Mouse (Mus musculus) kidney, postnatal 0 days (tissue): ENCODE data around the gene Cyp2d11. TPM values are rescaled to one million over a fixed set of nuclear protein-coding genes. Genes with fewer than 3 reads are reported as not detected.

ENCODE experiments used
- ATAC-seq: fragments of 200-750 bp; cut with Nextera tagmentation; replicated peaks from 2 replicates; pipeline ENCODE4 v1.8.0; 2017; ENCODE audit warnings: low read depth, moderate number of reproducible peaks, moderate TSS enrichment, moderate library complexity; ENCODE audit not compliant: low FRiP score
- DNase-seq: peaks from one replicate; pipeline ENCODE4 v3.0.0-alpha.2; 2016; ENCODE audit warnings: low spot score
- H3K27ac ChIP-seq: fragments of 300-500 bp; sonication (generic); 2 replicates; pipeline ENCODE4 v1.5.1; 2014; ENCODE audit warnings: mild to moderate bottlenecking
- H3K27me3 ChIP-seq: fragments of 300-500 bp; sonication (generic); 2 replicates; pipeline ENCODE4 v1.6.1; 2014; ENCODE audit warnings: low read length, mixed read lengths; ENCODE audit not compliant: insufficient read depth
- H3K36me3 ChIP-seq: fragments of 300-500 bp; sonication (generic); 2 replicates; pipeline ENCODE4 v1.6.1; 2014; ENCODE audit warnings: low read length, mixed read lengths; ENCODE audit not compliant: insufficient read depth
- H3K4me1 ChIP-seq: fragments of 300-500 bp; sonication (generic); replicated peaks from 2 replicates; pipeline ENCODE4 v1.6.1; 2014; ENCODE audit warnings: antibody characterized with exemption, low read length, mixed read lengths; ENCODE audit not compliant: insufficient read depth
- H3K4me2 ChIP-seq: fragments of 300-500 bp; sonication (generic); 2 replicates; pipeline ENCODE4 v1.6.1; 2014; ENCODE audit warnings: mild to moderate bottlenecking, low read length, moderate library complexity, mixed read lengths
- H3K4me3 ChIP-seq: fragments of 300-500 bp; sonication (generic); replicated peaks from 2 replicates; pipeline ENCODE4 v1.5.1; 2014; ENCODE audit warnings: low read depth, low read length
- H3K9ac ChIP-seq: fragments of 300-500 bp; sonication (generic); 2 replicates; pipeline ENCODE4 v1.6.1; 2014; ENCODE audit warnings: low read depth, low read length
- H3K9me3 ChIP-seq: fragments of 300-500 bp; sonication (generic); replicated peaks from 2 replicates; pipeline ENCODE4 v1.6.1; 2016; ENCODE audit warnings: low read length, inconsistent platforms, mixed read lengths
- CTCF ChIP-seq: IDR thresholded peaks from 2 replicates; pipeline ENCODE4 v1.5.1; 2016; ENCODE audit warnings: antibody characterized with exemption, low read depth, mild to moderate bottlenecking, moderate library complexity
- WGBS: fragments of 180-500 bp; shearing (Covaris S2); extraction: QIAGEN DNeasy Blood & Tissue Kit; methylation state at CpG from one replicate; pipeline ENCODE4 v1.1.7; 2014; 5-methylcytosine and 5-hydroxymethylcytosine counted together
- polyA plus RNA-seq: library from polyadenylated mRNA; unstranded; fragments of >200 nt; fragmentation: Nextera tagmentation; extraction: Ambion mirVana; gene quantifications from 2 replicates; pipeline ENCODE4 v1.2.1, GENCODE M21; 2015

Gene Cyp2d11
- polyA plus RNA-seq, 1 experiment from 2014 or later = not detected

GRCm38 (mm10) chr15:82358431-82359260, 35.2 kb downstream of the Cyp2d11 start:
- H3K4me2 ChIP-seq = peak overlapping the region; percentile 28

GRCm38 (mm10) chr15:82354126-82354945, 39.5 kb downstream of the Cyp2d11 start, which contains the start of gene Ndufa6:
TSS of gene Ndufa6 (minus strand) at chr15:82354322.
- Histone ChIP-seq H3K4me3 (peak within 1 kb of the TSS; percentile 97), H3K4me2 (peak within 1 kb of the TSS; percentile 85), H3K36me3 (peaks cover 18% of the 10 kb centered on the region), H3K9me3 (no peaks in the 10 kb centered on the region), H3K27ac (peak within 1 kb of the TSS; percentile 86), H3K27me3 (no peaks in the 10 kb centered on the region), H3K4me1 (peaks cover 17% of the 10 kb centered on the region), H3K9ac (peak within 1 kb of the TSS; percentile 98)
- WGBS = 2% methylated on average over 57 of the region's 57 CpGs
- peak; percentile 97 for ATAC-seq
- peak; percentile 99 for TF ChIP-seq CTCF
- peak; percentile 99 for DNase-seq

More at GRCm38 (mm10) chr15:82358431-82359260, 35.2 kb downstream of the Cyp2d11 start:
- ATAC-seq (no peak), DNase-seq (peak; percentile 47)
- peak overlapping the region; percentile 8; the same call in 1 of the 2 replicates for H3K9ac ChIP-seq
- H3K4me3 ChIP-seq = no peak overlapping the region
- no peaks in the 10 kb centered on the region for H3K36me3 ChIP-seq
- TF ChIP-seq CTCF = no peak
- H3K9me3 ChIP-seq = no peaks in the 10 kb centered on the region
- peak overlapping the region; percentile 79 for H3K27ac ChIP-seq
- H3K27me3 ChIP-seq = no peaks in the 10 kb centered on the region
- WGBS = 47% methylated on average over 22 of the region's 22 CpGs
- H3K4me1 ChIP-seq = peaks cover 10% of the 10 kb centered on the region

- no peak for TF ChIP-seq CTCF
- H3K9me3 ChIP-seq = no peaks in the 10 kb centered on the region
- H3K4me2 ChIP-seq = peak overlapping the region; percentile 85
- no peaks in the 10 kb centered on the region for H3K27me3 ChIP-seq
- peak overlapping the region; percentile 98 for H3K9ac ChIP-seq
- H3K36me3 ChIP-seq = peaks cover 24% of the 10 kb centered on the region
- no peak; the same call in 1 of the 2 replicates for ATAC-seq
- no peak for DNase-seq
- peaks cover 12% of the 10 kb centered on the region for H3K4me1 ChIP-seq
- H3K27ac ChIP-seq = peak overlapping the region; percentile 86
- peak overlapping the region; percentile 97 for H3K4me3 ChIP-seq
- 0% methylated on average over 23 of the region's 23 CpGs for WGBS
These were observed 40.1 kb downstream of the Cyp2d11 start for GRCm38 (mm10) chr15:82353745-82354113.

GRCm38 (mm10) chr15:82353078-82353744, 40.6 kb downstream of the Cyp2d11 start:
- Histone ChIP-seq H3K4me2 (peak overlapping the region; percentile 85), H3K36me3 (peaks cover 28% of the 10 kb centered on the region), H3K4me3 (peak overlapping the region; percentile 97), H3K9ac (peak overlapping the region; percentile 98), H3K27me3 (no peaks in the 10 kb centered on the region), H3K27ac (peak overlapping the region; percentile 86), H3K9me3 (no peaks in the 10 kb centered on the region), H3K4me1 (peaks cover 10% of the 10 kb centered on the region)
- ATAC-seq (no peak), DNase-seq (peak; percentile 31)
- 18% methylated on average over 14 of the region's 14 CpGs for WGBS
- no peak for TF ChIP-seq CTCF

- Histone ChIP-seq H3K4me1 (peaks cover 23% of the 10 kb centered on the region), H3K36me3 (peaks cover 34% of the 10 kb centered on the region), H3K4me3 (no peak overlapping the region), H3K27ac (no peak overlapping the region), H3K4me2 (no peak overlapping the region), H3K9ac (no peak overlapping the region), H3K9me3 (no peaks in the 10 kb centered on the region), H3K27me3 (no peaks in the 10 kb centered on the region)
- WGBS = 65% methylated on average over 3 of the region's 3 CpGs
- ATAC-seq (no peak), DNase-seq (no peak)
- no peak for TF ChIP-seq CTCF
These were observed 42.3 kb downstream of the Cyp2d11 start for GRCm38 (mm10) chr15:82351480-82351879.

- H3K9me3 ChIP-seq = no peaks in the 10 kb centered on the region
- no peak overlapping the region for H3K9ac ChIP-seq
- H3K27me3 ChIP-seq = no peaks in the 10 kb centered on the region
- no peak for ATAC-seq
- H3K27ac ChIP-seq = peak overlapping the region; percentile 28; the same call in 1 of the 2 replicates
- 82% methylated on average over 4 of the region's 4 CpGs for WGBS
- H3K4me1 ChIP-seq = peaks cover 23% of the 10 kb centered on the region
- H3K36me3 ChIP-seq = peaks cover 34% of the 10 kb centered on the region
- H3K4me3 ChIP-seq = no peak overlapping the region
- no peak overlapping the region for H3K4me2 ChIP-seq
- TF ChIP-seq CTCF = no peak
- no peak for DNase-seq
These were observed 43.5 kb downstream of the Cyp2d11 start for GRCm38 (mm10) chr15:82350349-82350748.
